Mouse (Mus musculus): ENCODE results near the gene Mcrip1.
"Not testable (repeated sequence)": the region's sequence is repeated elsewhere in the genome, so short reads cannot be mapped to it uniquely, and the experiment has no call there.

- TF ChIP-seq POLR2A (IDR thresholded peaks at IDR 0.05; ENCODE audit: low read depth, low read length); CTCF (IDR thresholded peaks at IDR 0.05; ENCODE audit: extremely low read depth, insufficient read length, insufficient replicate concordance, low read depth, low read length): not testable (repeated sequence)
Observed at GRCm38 (mm10) chr11:120558843-120559242, 9.3 kb upstream of the Mcrip1 start.

All from small intestine, adult 2 months (tissue).